Mouse (Mus musculus) retina, adult 2 months (tissue): ENCODE measurements around the gene Hirip3.
A peak's percentile ranks its signal among the peaks of the same experiment; 100 is the strongest.
"Not testable (repeated sequence)": the region's sequence is repeated elsewhere in the genome, so short reads cannot be mapped to it uniquely, and the experiment has no call there.

Source experiments
- DNase-seq: peaks from one replicate; pipeline ENCODE4 v3.0.0-alpha.2; 2012; ENCODE audit warnings: low read depth, low spot score

Gene Hirip3

DNA sequence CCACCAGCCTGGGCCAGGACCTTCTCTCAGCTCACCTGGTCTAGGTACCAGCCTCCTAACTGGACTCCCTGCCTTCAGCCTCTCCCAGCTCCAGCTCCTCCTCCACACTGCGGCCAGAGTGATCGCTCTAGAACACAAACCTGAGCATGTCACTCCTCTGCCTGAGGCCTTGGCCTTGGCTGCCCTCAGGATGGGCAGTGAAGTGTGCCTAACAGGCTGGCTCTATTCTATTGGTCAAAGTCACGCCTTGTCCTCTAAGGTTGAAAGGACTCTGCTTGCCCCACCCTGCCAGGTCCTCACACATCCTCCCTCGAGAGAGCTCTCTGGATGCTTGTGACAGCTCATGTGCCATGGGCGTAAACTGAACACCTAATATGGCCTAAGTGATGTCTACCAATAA lies 8.3 kb upstream of the Hirip3 start:
- no peak for DNase-seq

DNA sequence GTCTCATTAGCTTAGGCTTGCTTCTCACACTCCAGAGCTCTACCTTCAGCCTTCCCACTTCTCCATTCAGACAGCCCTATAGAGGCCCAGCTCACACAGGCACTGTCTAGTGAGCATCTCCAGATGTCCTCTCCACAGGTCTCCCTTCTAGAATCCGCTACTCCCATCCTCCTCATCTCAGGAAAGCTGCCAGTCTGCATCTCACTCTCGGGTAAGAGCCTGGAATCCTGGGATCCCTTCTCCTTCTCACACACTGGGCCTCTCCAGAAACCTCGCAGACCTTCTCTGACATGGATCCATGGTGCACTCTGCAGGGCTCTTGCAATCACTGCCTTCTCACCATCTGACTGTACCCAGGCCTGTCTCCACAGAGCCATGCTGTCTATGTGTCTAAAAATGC lies 6.1 kb upstream of the Hirip3 start:
- no peak for DNase-seq

GRCm38 (mm10) chr7:126856741-126857420 lies 4.9 kb upstream of the Hirip3 start:
- DNase-seq, result no peak

GRCm38 (mm10) chr7:126860987-126861386 lies 785 bp upstream of the Hirip3 start:
- DNase-seq, result no peak

- peak; percentile 88 for DNase-seq
Measured at GRCm38 (mm10) chr7:126862147-126862784, 494 bp downstream of the Hirip3 start, which contains the start of gene Ino80e. Gene Ino80e, minus strand, starts transcription at chr7:126862377.

DNA sequence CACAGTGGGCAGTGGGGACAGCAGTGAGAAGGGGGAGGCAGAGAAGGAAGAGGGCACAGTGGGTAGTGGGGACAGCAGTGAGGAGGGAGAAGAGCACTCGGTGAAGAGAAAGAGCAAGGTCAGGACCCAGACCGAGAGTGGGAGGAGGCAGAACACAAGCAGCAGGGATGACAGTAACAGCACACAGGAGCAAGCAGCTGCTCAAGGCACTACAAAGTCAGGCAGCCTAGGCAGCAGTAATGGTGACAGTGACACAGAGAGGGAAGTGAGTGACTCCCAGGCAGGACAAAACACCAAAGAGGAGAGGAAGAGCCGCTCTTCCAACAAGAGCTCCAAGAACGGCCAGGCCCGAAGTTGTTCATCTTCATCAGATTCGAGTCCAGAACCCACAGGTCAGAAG lies 2.0 kb downstream of the Hirip3 start:
- no peak for DNase-seq

- no peak for DNase-seq
Measured at GRCm38 (mm10) chr7:126867534-126867933, 5.8 kb downstream of the Hirip3 start.

DNA sequence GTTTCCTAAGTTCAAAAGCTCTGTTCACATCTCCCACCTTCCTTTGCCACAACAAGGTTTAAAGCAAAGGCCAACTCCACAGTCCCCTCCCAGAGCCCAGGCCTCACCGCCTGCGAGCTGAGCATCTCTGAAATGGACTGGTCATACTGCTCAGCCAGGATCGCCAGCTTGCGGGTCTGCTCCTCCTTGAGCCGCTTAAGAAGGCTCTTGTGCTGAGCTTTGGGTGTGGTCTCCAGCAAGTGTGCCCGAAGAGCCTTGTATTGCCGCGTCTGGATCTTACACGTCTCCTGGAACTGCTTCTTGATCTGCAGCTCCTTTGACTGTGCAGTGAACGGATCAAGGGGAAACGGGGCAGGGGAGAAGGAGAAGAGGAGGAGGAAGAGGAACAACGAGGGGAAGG lies 6.2 kb downstream of the Hirip3 start:
- no peak for DNase-seq

GRCm38 (mm10) chr7:126869780-126870519 lies 8.2 kb downstream of the Hirip3 start:
- DNase-seq, result no peak

DNA sequence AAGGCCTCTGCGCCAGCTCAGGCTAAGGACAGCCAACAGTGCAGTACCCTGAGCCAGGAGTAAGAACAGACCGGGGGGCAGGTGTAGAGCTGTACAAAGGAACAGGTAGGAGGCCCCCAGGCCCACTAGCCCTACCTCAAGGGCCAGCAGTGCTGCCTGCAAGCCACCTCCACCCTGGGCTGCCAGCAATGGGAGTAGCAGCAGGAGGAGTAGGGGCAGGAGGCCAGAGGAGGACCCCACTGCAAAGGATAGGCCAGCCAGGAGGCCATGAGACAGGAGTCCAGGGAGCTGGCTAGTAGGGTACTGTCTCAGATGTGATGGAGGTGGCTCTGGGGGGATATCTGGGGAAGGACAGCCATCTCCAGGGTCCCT lies 8.7 kb downstream of the Hirip3 start:
- no peak for DNase-seq

DNA sequence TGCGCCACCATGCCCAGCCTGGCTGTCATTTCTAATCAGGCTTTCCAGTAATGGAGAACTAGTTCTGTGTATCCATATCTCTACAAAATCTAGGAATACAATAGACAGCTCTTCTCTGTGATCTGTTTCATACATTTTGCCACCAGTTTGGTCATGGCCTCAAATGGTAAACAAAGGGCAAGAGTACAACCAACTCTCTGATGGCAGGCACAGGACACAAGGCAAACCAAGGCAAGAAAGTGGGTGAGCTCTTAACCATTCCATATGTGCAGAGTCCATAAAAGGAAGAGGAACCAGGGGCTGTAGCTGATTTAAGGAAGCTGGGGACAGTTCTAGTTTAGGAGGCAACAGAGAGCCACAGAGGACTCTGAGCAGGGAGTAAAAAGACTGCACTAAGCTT lies 15.5 kb downstream of the Hirip3 start:
- no peak for DNase-seq

DNA sequence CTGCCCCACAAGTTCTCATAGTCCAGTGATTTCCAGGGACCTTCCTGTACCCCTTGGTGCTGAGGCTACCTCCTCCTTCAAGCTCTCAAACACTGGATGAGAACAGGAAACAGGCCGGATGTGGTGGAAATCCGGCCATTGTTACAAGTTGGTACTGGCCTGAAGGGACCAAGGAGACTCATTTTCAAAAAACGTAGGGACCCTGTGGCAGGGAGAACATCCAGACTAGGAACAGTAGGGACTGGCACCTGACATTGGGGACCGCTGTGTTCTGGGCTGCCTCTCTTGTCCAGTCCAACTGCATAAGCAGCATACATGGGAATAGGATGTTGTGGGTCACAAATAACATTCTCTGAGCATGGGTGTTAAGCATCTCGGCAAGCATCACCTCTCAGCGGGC lies 19.3 kb downstream of the Hirip3 start:
- DNase-seq, result no peak

DNA sequence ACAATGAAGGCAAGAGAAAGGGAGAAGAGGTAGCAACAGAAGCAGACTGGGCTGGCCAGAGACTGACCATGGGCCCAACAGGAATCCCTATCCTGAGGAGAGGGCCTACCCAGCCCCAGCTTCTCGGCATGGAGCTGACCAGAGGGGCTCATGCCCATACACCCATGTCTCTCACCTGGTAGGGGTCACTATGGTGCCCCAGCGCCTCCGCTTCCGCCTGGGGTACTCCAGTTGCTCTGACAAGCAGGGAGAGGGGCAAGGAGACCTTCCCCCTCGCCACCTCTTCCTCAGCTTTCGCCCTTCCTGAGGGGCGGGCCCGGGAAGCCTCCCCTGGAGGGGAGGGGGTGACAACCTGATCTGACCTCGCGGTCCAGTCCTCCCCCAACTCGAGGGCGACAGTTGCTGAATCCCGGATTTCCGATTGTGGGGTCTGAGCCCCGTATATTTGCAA lies 22.0 kb downstream of the Hirip3 start:
- DNase-seq, result no peak

GRCm38 (mm10) chr7:126884286-126885164 lies 22.8 kb downstream of the Hirip3 start, which contains the start of gene Taok2:
Gene Taok2, minus strand, starts transcription at chr7:126884703.
- DNase-seq, result peak; percentile 87

- DNase-seq, result no peak
Measured at GRCm38 (mm10) chr7:126887281-126887680, 25.5 kb downstream of the Hirip3 start.

- no peak for DNase-seq
Measured at GRCm38 (mm10) chr7:126888852-126889251, 27.1 kb downstream of the Hirip3 start.

DNA sequence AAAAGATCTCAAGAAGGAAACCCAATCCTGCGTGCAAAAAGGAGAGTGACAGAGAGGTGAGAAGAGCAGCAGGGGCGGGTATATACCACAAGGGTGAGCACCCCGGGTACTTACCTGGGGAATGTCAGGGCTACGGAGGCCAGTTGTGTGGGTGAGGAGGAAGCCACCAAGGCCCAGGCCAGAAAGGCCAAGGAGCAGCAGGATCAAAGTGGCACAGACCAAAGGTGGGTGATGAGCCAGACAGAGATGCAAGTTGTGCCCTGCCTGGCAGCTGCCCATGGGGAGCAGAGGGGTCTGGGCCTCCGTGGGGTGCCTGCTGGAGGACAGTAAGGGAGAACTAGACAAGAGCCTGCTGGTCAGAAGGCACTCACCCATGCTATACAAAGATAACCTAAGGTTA lies 35.1 kb downstream of the Hirip3 start:
- DNase-seq, result no peak

DNA sequence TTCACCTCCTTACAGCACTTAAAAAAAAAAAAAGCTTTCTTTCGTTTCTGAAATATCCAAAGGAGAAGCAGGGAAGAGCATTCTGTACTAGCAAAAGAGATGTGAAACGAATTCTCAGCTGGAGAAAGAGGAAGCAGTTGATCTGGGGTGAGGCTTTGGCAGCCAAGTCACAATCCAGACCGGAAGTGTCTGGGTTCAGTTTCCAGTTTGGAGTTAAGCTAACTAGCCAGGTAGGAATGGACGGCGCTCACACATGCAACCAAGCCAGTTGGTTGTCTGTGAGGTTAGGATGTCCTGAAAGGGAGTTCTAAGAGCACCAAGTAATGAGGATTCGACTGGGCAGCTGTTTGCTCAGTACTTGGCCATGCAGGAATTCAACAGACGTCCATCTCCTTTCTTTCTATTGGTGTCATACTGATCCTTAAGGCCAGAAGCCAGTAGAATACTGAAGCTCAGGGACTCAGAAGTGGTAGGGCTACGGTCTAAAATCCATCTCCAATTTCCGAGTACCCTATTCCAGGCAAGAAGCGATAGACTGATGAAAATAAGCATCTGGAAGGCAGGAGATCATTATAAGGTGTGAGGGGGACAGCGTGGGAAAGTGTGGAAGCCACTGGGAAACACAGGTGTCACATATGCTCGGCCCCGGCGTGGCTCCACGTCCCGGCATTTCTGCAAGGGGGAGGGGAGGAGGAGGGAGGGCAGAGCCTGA lies 35.8 kb downstream of the Hirip3 start:
- DNase-seq, result no peak

GRCm38 (mm10) chr7:126898102-126898990 lies 36.6 kb downstream of the Hirip3 start:
- peak; percentile 88 for DNase-seq

DNA sequence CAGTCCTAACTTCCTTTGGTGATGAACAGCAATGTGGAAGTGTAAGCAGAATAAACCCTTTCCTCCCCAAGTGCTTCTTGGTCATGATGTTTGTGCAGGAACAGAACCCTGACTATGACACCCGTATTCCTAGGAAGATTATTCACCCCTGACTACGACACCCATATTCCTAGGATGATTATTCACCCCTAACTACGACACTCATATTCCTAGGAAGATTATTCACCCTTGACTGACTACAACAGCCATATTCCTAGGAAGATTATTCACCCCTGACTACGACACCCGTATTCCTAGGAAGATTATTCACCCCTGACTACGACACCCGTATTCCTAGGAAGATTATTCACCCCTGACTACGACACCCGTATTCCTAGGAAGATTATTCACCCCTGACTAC lies 38.0 kb downstream of the Hirip3 start:
- not testable (repeated sequence) for DNase-seq
